Mouse (Mus musculus): ENCODE measurements around the gene Zfp184.
"Not testable (repeated sequence)": the region's sequence is repeated elsewhere in the genome, so short reads cannot be mapped to it uniquely, and the experiment has no call there.

Gene Zfp184

DNA sequence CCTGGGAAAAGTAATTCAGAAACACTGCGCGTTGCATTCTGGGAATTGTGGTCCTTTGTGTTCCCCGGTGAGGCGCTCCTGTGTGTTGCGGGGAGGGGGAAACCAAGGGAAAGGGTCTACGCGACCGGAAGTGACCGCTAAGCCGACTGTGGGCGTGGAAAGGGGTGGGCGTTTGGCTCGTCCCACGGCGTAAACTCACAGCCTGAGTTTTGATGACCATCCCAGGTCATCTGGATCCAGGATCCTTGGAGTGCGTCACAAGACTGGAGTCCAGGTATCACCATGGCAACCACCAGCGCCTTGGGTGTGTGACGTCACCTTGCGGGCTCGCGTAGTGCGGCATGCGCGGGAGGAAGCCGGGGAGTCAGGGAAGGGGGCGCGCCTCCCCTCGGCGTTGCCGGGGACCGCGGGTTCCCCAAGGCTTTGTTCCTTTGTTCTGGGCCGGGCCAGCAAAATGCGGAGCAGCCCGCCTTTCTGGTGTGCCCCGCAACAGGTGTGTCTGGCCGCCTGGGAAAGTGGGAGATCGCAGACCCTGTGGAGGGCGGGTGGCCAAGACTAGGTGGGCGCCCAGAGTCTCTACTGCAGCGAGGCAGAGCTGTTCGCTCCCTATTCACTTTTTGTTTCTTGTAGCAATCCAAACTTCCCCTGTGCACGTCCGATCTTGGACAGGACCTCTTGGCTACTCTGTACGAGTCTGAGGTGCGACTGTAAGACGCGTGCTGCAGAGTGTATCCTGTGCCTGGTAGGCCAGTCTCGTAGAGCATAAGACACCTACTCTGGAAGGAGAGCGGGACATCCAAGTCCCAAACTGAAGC is at the start of gene Zfp184:
TSS of gene Zfp184 (plus strand) at position 169 of the 815 bp plus-strand sequence.
- peak; percentile 92 for DNase-seq (ENCODE audit: extremely low spot score, low spot score)

DNA sequence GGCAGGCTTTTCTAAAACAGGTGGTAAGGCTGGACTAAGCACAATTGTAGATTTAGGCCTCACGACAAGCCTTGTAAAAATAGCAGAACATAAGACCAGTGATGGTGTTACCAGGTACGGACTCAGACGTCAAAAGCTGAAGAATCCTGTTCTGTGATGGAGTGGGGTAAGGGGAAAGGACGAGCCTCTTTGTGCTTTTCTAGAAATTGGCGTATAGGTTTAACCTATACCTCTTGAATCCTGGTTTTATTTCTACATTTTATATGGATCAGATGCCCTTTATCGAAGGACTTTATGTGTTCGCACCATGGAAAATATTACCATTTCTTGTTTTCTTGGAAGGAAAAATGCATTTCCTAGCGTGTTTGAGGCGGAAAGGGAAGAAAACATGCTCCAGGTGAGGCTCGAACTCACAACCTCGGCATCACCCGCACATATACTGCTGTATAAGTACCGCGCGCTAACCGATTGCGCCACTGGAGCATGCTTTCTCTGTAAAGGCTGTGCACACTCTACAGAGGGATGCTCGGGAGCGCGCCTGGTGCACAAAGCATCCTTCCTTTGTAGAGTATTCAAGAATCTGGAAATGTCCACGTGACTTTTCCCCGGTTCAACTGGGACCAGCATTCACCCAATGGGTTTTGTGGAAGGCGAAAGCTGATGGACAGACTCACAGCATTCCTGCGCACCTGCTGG is 48.2 kb upstream of the Zfp184 start:
- DNase-seq (ENCODE audit: extremely low spot score, low spot score) = peak; percentile 92

GRCm38 (mm10) chr13:21897245-21897634 is 47.7 kb upstream of the Zfp184 start:
- DNase-seq (ENCODE audit: extremely low spot score, low spot score) = no peak

GRCm38 (mm10) chr13:21900870-21901565 is 43.9 kb upstream of the Zfp184 start:
- DNase-seq (ENCODE audit: extremely low spot score, low spot score) = not testable (repeated sequence)

DNA sequence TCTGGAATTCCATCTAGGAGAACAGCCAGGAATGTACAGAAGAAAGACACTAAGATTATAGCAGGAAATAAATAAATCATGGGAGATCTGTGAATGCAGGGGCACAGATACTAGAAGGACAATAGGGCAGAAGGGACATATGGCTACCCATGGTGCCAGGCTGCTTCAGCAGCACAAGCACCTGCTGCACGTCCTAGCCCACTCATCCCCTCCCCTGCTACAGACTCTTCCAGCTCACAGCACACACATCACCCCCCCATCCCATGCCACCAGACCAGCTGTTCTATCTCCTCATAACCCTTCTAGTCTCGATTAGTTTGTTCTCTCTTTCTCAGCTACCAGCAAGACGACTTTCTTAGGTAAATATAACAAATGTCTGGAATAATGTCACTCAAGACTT is 41.4 kb upstream of the Zfp184 start:
- DNase-seq (ENCODE audit: extremely low spot score, low spot score) = no peak

- not testable (repeated sequence) for DNase-seq (ENCODE audit: extremely low spot score, low spot score)
Observed at GRCm38 (mm10) chr13:21904090-21904489, 40.8 kb upstream of the Zfp184 start.

GRCm38 (mm10) chr13:21906301-21906700 is 38.6 kb upstream of the Zfp184 start:
- DNase-seq (ENCODE audit: extremely low spot score, low spot score) = no peak

- peak; percentile 55 for DNase-seq (ENCODE audit: extremely low spot score, low spot score)
Observed at GRCm38 (mm10) chr13:21906946-21907806, 37.7 kb upstream of the Zfp184 start.

GRCm38 (mm10) chr13:21907807-21908155 is 37.1 kb upstream of the Zfp184 start:
- not testable (repeated sequence) for DNase-seq (ENCODE audit: extremely low spot score, low spot score)

DNA sequence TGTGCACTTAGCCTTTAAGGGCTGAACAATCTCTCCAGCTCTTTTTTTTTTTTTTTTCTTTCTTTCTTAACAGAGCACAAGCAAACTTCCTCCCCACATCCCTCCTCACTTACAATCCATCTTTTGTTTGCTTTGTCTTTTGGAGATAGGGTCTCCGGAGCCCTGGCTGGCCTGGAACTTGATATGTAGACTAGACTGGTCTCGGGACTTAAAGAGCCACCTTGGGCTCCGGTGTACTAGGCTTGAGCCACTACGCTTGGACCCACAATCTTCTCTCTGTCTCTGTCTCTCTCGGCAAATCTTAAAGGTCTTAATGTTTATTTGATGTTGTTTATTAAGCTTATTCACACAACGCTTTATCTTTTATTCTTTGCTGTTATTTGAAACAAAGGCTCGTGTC is 34.2 kb upstream of the Zfp184 start:
- no peak for DNase-seq (ENCODE audit: extremely low spot score, low spot score)

DNA sequence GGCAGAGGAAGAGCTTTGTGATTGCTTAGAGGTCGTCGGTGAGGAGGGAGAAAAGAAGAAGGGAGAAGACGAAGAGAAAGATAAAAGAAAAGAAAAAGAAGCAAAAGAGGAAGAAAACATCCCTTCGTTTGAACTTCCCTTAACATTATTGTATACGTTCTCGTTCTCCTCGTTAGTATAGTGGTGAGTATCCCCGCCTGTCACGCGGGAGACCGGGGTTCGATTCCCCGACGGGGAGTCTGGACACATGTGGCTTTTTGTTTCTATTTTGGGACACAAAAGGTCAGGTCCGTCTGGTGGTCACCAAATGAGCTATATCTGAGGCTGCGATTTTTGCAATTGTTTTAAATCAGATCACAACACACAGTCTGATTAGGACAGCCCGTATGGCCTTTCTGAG is 33.7 kb upstream of the Zfp184 start:
- DNase-seq (ENCODE audit: extremely low spot score, low spot score) = peak; percentile 83

GRCm38 (mm10) chr13:21913854-21914253 is 31.0 kb upstream of the Zfp184 start:
- no peak for DNase-seq (ENCODE audit: extremely low spot score, low spot score)

- peak; percentile 86 for DNase-seq (ENCODE audit: extremely low spot score, low spot score)
Observed at GRCm38 (mm10) chr13:21914599-21914998, 30.3 kb upstream of the Zfp184 start.

DNA sequence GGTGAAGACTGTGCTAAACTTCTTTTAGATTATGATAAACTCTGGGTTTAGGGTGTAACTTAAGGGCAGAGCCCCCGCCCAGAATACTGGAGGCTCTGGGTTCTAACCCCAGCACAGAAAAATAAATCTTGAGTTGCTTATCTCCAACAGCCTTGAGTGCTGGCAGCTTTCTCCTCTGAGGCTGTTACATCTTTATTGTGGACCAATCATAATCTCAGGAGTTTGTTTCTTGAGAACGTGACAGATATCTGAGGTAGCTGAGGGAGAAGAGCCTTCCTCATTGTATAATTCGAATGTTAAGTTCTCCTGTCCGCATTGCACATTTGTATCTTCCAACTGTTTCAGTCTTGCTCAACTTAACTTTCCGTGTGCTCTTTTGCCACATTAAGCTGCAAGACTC is 29.4 kb upstream of the Zfp184 start:
- no peak for DNase-seq (ENCODE audit: extremely low spot score, low spot score)

DNA sequence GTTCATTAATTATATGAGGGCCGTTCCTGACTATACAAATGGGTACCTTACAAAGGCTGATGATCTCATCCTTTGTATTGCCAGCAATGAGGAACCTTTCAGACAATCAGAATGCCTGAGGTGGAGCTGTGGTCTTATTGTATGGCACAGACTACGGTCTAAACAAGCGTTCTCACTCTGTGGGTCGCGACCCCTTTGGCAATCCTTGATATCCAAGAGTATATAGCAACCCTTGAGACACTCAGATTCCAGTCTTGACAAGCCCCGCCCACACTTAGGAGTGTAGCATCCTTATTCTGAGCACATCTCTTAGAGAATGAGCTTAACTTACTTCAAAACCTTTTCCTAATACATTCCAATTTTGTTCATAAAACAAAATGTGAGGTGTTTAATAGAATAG is 28.8 kb upstream of the Zfp184 start:
- DNase-seq (ENCODE audit: extremely low spot score, low spot score) = no peak

DNA sequence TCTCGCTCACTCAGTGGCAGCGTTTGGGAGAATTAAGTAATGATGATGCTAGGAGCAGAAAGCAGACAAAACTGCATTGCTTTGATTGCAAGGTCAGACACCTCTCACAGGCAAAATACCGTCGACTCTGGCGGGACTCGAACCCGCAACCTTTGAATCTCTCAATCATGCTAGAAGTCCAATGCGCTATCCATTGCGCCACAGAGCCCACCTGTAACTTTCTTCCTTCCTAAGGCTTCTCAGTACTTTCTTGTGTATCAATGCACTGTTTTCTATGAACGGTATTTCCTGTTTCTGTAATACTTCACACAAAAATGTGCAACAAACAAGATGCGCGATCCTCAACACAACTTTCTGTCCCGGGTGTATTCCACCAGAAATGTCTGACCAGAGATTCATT is 27.9 kb upstream of the Zfp184 start:
- peak; percentile 87 for DNase-seq (ENCODE audit: extremely low spot score, low spot score)

- no peak for DNase-seq (ENCODE audit: extremely low spot score, low spot score)
Observed at GRCm38 (mm10) chr13:21917480-21917879, 27.4 kb upstream of the Zfp184 start.

DNA sequence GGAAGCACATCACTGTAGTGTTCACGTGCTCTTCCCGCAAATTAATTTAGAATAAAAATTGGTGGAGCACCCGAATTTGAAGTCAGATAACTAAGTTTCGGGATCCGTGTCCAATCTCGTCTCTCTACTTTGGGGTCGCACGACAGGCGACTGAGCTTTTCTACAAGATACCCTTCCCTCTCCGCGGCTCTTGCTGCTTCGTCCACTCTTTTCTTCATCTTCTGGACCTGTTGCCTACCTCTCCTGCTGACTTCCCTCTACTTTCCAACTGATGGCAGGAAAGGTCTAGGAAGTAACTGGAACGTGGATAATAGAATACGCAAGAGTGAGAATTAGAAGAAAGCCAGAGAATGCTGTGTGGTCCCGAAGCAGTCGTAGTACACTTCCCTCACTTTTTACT is 26.9 kb upstream of the Zfp184 start:
- no peak for DNase-seq (ENCODE audit: extremely low spot score, low spot score)

GRCm38 (mm10) chr13:21918570-21919419 is 26.1 kb upstream of the Zfp184 start:
- DNase-seq (ENCODE audit: extremely low spot score, low spot score) = peak; percentile 91

- no peak for DNase-seq (ENCODE audit: extremely low spot score, low spot score)
Observed at GRCm38 (mm10) chr13:21919836-21920431, 25.0 kb upstream of the Zfp184 start.

Data from neural tube, embryonic 10.5 days (tissue).